14 mouse cellular contexts compared by ENCODE assay signal in genomic region chr4:105476332-105476731, GRCm38 (mm10).
DNase-seq lines count a peak whose midpoint lies in the region; ATAC-seq lines count a peak whose summit lies in the region.
"Had no signal": no experiment of that assay in that cellular context is flagged by ENCODE, and none has a peak within 500 bp of the region (broad histone marks: within the 10 kb centered on the region; RNA-seq: fewer than 3 reads in every experiment).

No protein-coding gene starts in this region.

- no peak overlapping the region for H3K9ac ChIP-seq in neural tube, embryonic 11.5 days (ENCODE audit: low read length)
- no peak overlapping the region for H3K9ac ChIP-seq in forebrain, embryonic 16.5 days (replicated peaks; ENCODE audit: low read depth, low read length)
- no peak overlapping the region for H3K9ac ChIP-seq in hindbrain, embryonic 16.5 days (ENCODE audit: low read depth, low read length)
- H3K9ac ChIP-seq: midbrain, embryonic 15.5 days had no signal

- no peak for ATAC-seq in neural tube, embryonic 11.5 days (ENCODE audit: insufficient read depth, low FRiP score, low TSS enrichment)
- peak; percentile 63; the same call in 1 of the 2 replicates for ATAC-seq in forebrain, embryonic 16.5 days
- no peak for ATAC-seq in hindbrain, embryonic 16.5 days
- ATAC-seq: midbrain, embryonic 15.5 days had no signal

- H3K4me3 ChIP-seq in neural tube, embryonic 11.5 days (ENCODE audit: low read depth, low read length): no peak overlapping the region
- no peak overlapping the region for H3K4me3 ChIP-seq in forebrain, embryonic 16.5 days (replicated peaks; ENCODE audit: low read length)
- H3K4me3 ChIP-seq in hindbrain, embryonic 16.5 days (ENCODE audit: low read length): no peak overlapping the region
- H3K4me3 ChIP-seq: gastrocnemius, adult 2 months; midbrain, embryonic 15.5 days had no signal

- no peaks in the 10 kb centered on the region for H3K36me3 ChIP-seq in neural tube, embryonic 11.5 days (ENCODE audit: control insufficient read depth, insufficient read depth, low read length)
- no peaks in the 10 kb centered on the region for H3K36me3 ChIP-seq in forebrain, embryonic 16.5 days (ENCODE audit: control insufficient read depth, insufficient read depth)
- H3K36me3 ChIP-seq in hindbrain, embryonic 16.5 days (ENCODE audit: control insufficient read depth, insufficient read depth, low read length): no peaks in the 10 kb centered on the region
- H3K36me3 ChIP-seq: midbrain, embryonic 15.5 days had no signal

- no peaks in the 10 kb centered on the region for H3K9me3 ChIP-seq in neural tube, embryonic 11.5 days (ENCODE audit: control insufficient read depth, low read length)
- no peaks in the 10 kb centered on the region for H3K9me3 ChIP-seq in forebrain, embryonic 16.5 days (ENCODE audit: control insufficient read depth, low read length)
- H3K9me3 ChIP-seq in hindbrain, embryonic 16.5 days (ENCODE audit: control insufficient read depth, low read length): no peaks in the 10 kb centered on the region
- H3K9me3 ChIP-seq: midbrain, embryonic 15.5 days had no signal

- 58% methylated on average over 4 of the region's 4 CpGs for whole genome bisulfite sequencing in neural tube, embryonic 11.5 days
- 21% methylated on average over 4 of the region's 4 CpGs for WGBS in forebrain, embryonic 16.5 days
- WGBS in hindbrain, embryonic 16.5 days: 49% methylated on average over 4 of the region's 4 CpGs

- intact Hi-C loops in heart, postnatal 14 days (cut with DNase I): no loop called here

- H3K27me3 ChIP-seq in neural tube, embryonic 11.5 days (ENCODE audit: control insufficient read depth, insufficient read depth, low read length): no peaks in the 10 kb centered on the region
- H3K27me3 ChIP-seq in forebrain, embryonic 16.5 days (replicated peaks; ENCODE audit: control insufficient read depth, insufficient read depth, low read length): no peaks in the 10 kb centered on the region
- H3K27me3 ChIP-seq in hindbrain, embryonic 16.5 days (replicated peaks; ENCODE audit: control insufficient read depth, insufficient read depth, low read length): no peaks in the 10 kb centered on the region
- H3K27me3 ChIP-seq: midbrain, embryonic 15.5 days had no signal

- H3K4me2 ChIP-seq in neural tube, embryonic 11.5 days (ENCODE audit: low read depth): no peak overlapping the region
- H3K4me2 ChIP-seq in forebrain, embryonic 16.5 days (ENCODE audit: low read length): no peak overlapping the region
- no peak overlapping the region for H3K4me2 ChIP-seq in hindbrain, embryonic 16.5 days (ENCODE audit: low read length)
- H3K4me2 ChIP-seq: midbrain, embryonic 15.5 days had no signal

- H3K4me1 ChIP-seq in neural tube, embryonic 11.5 days (ENCODE audit: control insufficient read depth, insufficient read depth, low read length): peaks cover 10% of the 10 kb centered on the region
- H3K4me1 ChIP-seq in forebrain, embryonic 16.5 days (replicated peaks; ENCODE audit: control insufficient read depth, insufficient read depth, low read length): peaks cover 13% of the 10 kb centered on the region
- peaks cover 3% of the 10 kb centered on the region for H3K4me1 ChIP-seq in hindbrain, embryonic 16.5 days (ENCODE audit: control insufficient read depth, insufficient read depth, low read depth, low read length)

- peak overlapping the region; percentile 39; the same call in 1 of the 2 replicates for H3K27ac ChIP-seq in neural tube, embryonic 11.5 days (ENCODE audit: low read depth, low read length)
- H3K27ac ChIP-seq in forebrain, embryonic 16.5 days (ENCODE audit: low read length): peak overlapping the region; percentile 43; the same call in 1 of the 2 replicates
- H3K27ac ChIP-seq in hindbrain, embryonic 16.5 days (ENCODE audit: low read depth, low read length): peak overlapping the region; percentile 52
- H3K27ac ChIP-seq: gastrocnemius, adult 2 months; midbrain, embryonic 15.5 days had no signal

- no peak for DNase-seq in neural tube, embryonic 11.5 days (ENCODE audit: low spot score)
- DNase-seq in neural tube, embryonic 10.5 days (ENCODE audit: extremely low spot score, low spot score): no peak
- no peak for DNase-seq in adrenal gland, postnatal 14 days
- no peak for DNase-seq in adrenal gland, adult 18-20 months (ENCODE audit: low spot score in 2 of 2)
- no peak for DNase-seq in heart, postnatal 14 days
- DNase-seq: cerebellum, adult 2 months; gastrocnemius, adult 2 months; heart, adult 18-20 months; kidney, adult 18-20 months; lung, postnatal 36 days; right cerebral cortex, postnatal 14 days had no signal
